Mouse (Mus musculus): ENCODE results near the gene Actn4.

GRCm38 (mm10) chr7:28894942-28895341, 67.2 kb downstream of the Actn4 start:
- no peak for TF ChIP-seq CTCF (IDR thresholded peaks at IDR 0.05; ENCODE audit: borderline replicate concordance, control insufficient read depth, extremely low read depth, insufficient read depth, low read length, poor library complexity)
- TF ChIP-seq POLR2A (IDR thresholded peaks at IDR 0.05; ENCODE audit: control insufficient read depth, extremely low read depth, insufficient read depth, low read length, poor library complexity), result no peak
